Mouse (Mus musculus): ENCODE data around the gene Rmnd5b. TPM values are rescaled to one million over a fixed set of nuclear protein-coding genes. Genes with fewer than 3 reads are reported as not detected.
A peak's percentile ranks its signal among the peaks of the same experiment; 100 is the strongest.
"Not testable (repeated sequence)": the region's sequence is repeated elsewhere in the genome, so short reads cannot be mapped to it uniquely, and the experiment has no call there.

The Rmnd5b gene
- total RNA-seq (2021): 10 to 100 TPM; 24.1 to 25.4 TPM

DNA sequence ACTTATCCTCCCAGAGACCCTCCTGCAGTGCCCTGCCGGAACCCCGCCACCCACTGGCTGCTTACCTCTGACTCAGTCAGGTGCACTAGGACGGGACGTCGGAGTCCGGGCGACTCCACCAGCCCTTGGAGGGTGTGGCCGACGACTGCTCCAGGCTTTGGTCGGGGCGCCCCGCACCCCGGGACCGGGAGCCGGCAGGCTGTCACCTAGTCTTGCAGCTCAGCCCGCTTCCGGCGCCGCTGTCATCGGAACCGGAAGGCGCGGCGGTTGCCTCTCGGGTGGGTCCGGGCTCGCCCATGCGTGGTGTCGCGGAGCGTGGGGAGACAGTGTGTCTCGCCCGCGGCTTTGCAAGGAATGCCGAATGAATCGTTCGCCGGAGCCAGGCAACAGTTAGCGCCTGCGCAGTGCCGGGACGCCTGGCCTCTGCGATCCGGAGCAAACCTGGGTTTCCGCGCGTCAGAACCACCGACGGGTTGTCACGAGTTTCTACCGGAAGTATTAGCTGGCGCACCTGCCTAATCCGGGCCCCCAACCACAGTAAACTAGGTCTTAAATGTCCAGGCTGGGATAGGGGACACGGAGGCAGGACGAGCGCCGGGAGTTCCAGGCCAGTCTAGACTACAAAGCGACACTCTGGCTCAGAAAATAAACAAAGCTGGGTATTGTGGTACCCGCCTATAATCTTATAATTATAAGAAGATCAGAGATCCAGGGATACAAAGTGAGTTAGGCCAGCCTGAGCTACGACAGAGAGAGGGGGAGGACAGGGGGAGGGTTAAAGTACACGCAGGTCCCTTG lies at the start of gene Rmnd5b:
Rmnd5b (minus strand) TSS at position 372 of the 798 bp plus-strand sequence.
- peak; percentile 93 to 94 for DNase-seq
- intact Hi-C loops (cut with DNase I): loop anchor here (1.0 to 5.0 kb wide), 2 partner anchors 16 to 52 kb away; partner anchors contain the start of genes 0610009B22Rik and Nhp2

DNA sequence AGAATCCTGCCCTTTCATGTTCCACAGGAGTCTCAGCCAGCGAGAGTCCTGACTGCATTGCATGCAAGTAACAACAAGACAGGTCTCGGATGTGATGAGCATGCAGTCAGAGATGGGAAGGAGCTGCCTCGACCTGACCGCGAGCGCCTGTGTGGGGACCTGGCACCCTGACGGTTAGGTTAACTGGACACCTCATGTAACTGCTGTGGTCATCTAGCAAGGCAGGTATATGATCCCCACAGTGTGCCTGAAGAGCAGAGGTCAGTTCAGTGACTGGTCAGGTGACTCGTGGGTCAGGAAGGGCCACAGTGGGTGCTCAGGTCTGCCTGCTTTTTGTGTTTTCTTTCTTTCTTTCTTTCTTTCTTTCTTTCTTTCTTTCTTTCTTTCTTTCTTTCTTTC lies 46.3 kb upstream of the Rmnd5b start:
- intact Hi-C loops (cut with DNase I): loop anchor here (1.0 to 10.0 kb wide), 3 partner anchors 65 to 397 kb away; partner anchors contain the start of gene Col23a1
- no peak for DNase-seq

DNA sequence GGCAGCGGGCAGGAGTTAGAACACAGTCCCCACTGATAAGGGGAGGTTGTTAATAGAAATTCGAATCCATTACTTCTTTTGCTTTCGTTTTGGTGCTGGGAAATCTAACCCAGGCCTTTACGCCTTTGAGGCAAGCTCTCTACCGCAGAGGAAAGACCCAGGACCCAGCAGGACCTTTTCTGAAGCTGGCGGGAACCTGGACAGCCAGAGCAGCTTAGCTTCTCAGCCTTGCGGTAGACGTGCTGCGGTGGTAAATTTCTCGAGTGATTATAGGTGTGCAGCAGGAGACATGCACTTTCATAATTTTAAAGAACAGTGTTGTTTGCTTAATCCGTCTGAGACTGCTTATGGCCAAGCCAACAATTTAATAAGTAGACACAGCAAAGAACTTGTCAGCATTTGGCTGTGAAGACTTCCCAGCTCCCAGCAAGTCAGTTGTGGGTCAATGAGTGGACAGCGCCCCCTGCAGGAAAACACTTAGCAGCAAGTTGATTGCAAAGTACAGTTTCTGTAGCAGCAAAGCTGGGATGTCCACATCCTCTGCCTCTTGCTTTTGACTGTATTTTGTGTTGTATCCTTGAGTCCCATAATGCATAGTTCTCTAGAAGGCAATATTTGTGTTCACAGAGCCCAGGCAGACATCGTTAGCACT lies 45.8 kb upstream of the Rmnd5b start:
- DNase-seq: peak; percentile 90 to 95
- intact Hi-C loops (cut with DNase I): loop anchor here (1.0 to 10.0 kb wide), 3 partner anchors 64 to 397 kb away; partner anchors contain the start of gene Col23a1

DNA sequence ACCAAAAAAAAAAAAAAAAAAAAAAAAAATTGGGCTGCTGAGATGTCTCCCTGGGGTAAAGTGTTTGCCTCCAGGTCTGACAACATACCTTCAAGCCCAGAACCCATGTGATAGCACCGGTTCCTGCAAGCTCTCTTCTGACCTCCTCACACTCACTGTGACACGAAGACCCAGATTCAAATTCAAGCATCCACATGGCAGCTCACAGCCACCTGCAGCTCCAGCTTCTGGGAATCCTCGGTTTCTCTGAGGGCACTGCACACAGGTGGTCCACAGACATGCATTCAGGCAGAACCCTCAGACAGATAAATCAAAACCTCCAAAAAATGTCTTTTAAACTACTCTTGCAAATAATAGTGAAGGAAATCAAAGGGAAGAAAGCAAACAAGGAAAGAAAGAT lies 43.8 kb upstream of the Rmnd5b start:
- intact Hi-C loops (cut with DNase I): no loop called here
- DNase-seq: no peak

DNA sequence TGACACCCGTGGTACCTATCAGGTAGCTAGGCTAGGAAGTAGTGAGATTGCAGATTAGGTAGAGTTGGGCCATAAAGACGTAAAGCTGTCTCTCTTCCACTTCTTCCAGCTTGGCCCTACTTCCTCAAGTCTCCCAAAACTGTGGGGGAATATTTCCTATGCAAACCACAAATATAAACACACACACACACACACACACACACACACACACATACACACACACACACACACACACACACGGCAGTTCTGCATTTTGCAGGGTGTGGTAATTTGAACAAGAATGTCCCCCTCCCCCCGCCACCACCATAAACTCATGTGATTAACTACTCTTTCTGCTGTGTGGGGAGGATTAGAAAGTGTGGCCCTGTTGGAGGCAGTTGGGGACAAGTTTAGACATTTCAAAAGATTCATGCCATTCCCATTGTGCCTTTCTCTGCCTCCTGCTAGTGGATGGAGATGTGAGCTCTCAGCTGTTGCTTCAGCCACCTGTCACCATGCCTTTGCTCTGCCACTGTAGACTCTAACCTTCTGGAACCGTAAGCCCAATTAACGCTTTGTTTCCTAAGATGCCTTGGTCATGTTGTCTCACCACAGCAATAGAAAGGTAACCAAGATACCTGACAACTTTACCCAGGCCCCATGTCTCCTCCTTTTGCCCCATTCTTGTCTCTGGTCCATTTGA lies 42.2 kb upstream of the Rmnd5b start:
- DNase-seq: no peak
- intact Hi-C loops (cut with DNase I): no loop called here

DNA sequence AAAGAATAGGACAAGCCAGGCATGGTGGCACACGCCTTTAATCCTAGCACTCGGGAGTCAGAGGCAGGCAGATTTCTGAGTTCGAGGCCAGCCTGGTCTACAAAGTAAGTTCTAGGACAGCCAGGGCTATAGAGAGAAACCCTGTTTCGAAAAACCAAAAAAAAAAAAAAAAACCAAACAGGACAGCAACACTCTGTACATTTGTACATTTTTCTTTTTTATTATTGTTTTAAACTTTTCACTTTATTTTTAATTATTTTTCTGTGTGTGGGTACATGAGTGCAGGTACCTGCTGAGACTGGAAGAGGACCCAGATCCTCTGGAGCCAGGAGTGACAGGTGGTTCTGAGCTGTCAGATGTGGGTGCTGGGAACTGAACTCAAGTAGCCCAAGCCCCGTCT lies 39.7 kb upstream of the Rmnd5b start:
- no peak for DNase-seq
- intact Hi-C loops (cut with DNase I): no loop called here

DNA sequence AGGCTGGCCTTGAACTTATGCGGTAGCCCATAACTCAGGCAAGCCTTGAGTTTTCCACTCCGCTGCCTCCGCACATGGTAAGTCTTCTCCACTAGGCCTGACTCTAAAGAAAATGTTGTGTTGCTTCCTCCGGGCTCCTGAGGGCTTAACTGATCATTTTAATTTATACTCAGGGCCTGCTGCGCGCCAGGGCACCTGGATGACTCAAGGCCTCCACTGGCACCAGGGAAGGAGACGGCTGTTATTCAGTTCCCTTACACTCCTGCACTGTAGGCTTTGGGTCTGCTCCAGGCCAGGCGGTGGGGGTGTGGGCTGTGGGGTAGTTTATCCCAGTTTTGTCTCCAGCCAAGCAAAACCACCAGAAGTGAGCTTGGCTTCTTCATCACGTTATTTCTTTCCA lies 37.6 kb upstream of the Rmnd5b start:
- no peak for DNase-seq
- intact Hi-C loops (cut with DNase I): no loop called here

DNA sequence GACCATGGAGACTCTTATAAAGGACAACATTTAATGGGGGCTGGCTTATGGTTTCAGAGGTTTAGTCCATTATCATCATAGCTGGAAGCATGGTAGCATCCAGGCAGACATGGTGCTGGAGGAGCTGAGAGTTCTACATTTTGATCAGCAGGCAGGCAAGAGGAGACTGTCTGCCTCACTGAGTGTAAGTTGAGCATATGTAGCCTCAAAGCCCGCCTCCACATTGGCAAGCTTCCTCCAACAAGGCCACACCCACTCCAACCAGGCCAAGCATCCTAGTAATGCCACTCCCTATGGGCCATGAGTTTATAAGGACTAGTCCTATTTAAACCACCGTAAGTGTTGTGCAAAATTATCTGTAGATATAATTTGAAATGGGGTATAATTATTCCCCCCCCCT lies 35.7 kb upstream of the Rmnd5b start:
- DNase-seq: no peak
- intact Hi-C loops (cut with DNase I): no loop called here

DNA sequence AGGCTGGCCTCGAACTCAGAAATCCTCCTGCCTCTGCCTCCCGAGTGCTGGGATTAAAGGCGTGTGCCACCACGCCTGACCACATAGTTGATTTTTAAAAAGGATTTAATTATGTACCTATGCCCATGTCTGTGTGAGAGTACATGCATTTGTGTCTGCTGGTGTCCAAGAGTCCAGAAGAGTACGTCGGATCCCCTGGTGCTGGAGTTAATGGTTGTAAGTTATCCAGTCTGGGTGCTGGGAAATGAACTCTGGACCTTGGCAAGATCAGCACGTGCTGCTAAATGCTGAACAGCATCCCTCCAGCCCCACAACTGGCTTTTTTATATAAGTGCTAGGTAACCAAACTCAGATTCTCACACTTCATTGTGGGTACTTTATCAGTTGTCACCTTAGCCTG lies 35.1 kb upstream of the Rmnd5b start:
- DNase-seq: no peak
- intact Hi-C loops (cut with DNase I): no loop called here

DNA sequence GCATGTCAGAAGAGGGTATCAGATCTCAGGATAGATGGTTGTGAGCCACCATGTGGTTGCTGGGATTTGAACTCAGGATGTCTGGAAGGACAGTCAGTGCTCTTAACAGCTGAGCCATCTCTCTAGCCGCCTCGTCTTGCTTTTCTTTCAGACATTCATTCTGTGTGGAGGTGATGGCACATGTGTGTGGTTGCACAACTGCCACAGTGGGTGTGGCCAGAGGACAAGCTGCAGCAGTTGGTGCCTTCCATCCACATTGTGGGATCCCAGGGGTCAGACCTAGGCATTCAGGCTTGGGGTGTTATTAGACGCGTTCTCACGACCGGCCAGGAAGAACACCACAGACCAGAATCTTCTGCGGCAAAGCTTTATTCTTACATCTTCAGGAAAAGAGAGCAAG lies 29.1 kb upstream of the Rmnd5b start:
- intact Hi-C loops (cut with DNase I); DNase-seq: not testable (repeated sequence)

DNA sequence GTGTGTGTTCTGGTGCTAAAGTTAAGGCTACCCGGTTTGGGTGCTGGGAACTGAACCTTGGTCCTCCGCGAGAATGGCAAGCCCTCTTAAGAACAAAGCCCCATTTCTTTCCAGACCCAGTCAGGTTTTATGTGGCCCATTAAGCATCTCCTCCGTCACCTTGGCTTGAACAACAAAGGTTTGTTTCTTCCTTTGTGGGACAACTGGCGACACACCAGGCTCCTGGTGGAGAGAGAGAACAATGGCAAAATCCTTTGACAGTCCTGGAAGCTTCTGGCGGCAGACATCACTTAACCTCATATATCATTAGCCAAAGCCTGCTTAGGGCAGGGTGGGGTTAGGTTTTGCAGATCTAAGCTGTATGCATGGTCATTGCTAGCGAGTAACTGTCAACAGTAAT lies 26.9 kb upstream of the Rmnd5b start:
- intact Hi-C loops (cut with DNase I): no loop called here
- no peak for DNase-seq

DNA sequence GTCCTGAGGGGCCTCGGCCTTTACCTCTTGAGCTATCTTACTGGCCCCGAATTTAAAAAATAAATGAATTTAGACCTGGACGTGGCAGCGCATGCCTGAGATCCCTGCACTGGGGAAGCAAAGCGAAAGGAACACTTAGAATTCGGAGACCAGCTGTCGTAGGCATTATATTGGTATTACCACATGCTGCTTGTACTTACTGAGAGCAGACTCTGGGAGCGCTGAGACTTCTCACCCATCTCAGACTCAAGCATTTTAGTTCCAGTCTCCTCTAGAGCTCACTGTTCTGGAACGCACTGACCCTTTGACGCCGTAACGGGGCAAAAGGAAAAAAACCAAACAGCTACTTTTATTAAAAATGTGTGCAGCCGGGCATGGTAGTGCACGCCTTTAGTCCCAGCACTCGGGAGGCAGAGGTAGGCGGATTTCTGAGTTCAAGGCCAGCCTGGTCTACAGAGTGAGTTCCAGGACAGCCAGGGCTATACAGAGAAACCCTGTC lies 26.2 kb upstream of the Rmnd5b start:
- intact Hi-C loops (cut with DNase I): no loop called here
- DNase-seq: no peak

DNA sequence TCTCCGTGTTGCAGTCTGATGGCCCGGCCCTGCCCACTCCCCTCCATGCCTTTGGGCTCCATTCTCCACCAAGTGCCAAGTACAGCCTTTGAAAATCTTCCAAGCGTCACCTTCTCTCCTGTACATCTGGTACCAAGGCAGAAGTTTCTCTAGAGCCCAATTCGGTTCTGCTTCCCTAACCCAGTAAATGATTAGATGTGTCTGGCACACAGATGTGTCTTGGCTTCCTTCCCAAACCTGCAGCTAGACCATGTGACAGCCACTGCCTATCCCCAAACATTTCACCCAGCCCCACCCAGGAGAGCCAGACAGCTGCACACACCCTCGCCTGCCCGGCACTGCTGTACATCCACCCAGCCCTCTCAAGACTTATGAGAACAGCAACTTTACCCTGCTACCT lies 23.0 kb upstream of the Rmnd5b start:
- intact Hi-C loops (cut with DNase I): no loop called here
- peak in 1 of 2 experiments; percentile 37 for DNase-seq

DNA sequence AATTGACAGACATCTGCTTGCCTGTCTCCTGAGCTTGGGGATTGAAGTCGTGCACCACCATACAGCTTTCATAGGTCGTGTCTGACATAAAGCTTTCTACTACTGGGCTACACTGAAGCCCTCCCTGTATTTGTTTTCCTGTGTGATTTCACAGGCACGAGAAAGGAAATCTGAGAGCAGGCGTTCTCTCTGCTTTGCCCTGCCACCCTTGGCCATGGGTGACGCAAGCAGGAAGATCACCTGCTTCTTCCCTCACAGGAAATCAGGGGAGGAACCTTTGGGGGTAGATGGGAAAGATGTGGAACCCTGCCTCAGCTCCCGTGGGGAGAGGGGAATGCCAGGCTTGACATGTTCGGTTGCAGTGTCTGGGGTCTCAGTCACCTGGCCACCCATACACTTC lies 22.6 kb upstream of the Rmnd5b start:
- intact Hi-C loops (cut with DNase I): no loop called here

DNA sequence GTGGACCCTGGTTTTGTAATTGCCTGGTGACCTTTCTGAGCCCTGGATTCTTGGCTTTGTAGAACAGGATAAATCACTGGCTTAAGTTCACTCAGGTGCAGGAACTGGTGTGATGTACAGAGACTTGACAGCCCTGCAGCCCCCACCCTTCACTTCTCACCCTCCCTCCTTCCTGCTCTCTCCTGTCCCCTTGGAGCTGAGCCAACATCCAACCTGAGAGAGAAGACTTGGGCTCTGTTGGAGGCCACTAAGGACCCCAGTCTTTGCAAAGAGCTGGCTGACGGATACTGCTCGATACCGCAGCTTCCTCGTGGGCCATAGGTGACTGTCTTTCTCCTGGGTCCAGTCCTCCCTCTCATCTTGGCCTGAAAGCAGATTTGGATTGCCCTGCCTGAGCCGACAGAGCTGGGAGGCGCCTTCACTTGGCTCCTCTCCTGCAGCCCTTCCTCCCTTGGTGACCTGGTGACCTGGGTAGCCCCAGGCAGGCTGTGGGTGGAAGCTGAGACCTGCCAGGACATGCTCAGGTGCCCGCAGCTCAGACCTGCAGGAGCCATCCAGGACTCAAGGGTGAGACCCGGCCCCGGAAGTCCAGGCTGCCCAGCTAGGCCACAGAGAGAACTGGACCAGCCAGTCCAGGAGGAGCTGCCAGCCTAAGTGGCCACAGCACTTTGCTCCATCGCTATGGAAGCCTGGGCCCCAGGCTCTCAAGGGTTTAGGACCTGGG lies 21.3 kb upstream of the Rmnd5b start:
- intact Hi-C loops (cut with DNase I): no loop called here
- no peak for DNase-seq

More for the DNA sequence above, 22.6 kb upstream of the Rmnd5b start:
- DNase-seq: no peak

DNA sequence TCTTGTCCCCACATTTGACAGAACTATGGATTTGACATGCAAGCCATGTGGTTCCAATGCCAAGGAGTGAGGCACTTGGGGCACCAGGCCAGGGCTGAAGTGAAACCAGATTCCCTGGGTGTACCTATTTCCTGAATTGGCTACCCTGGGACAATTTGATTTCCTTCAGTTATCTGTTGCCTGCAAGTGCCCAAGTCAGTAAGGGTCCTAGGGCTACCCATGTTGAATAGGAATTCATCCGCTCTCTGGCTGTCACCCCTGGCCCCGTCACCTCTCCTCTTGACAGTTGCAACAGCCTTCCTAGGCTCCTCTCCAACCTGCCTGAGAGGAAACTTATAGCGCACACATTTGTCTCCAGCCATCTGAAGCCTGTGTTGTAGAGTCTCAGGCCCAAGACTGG lies 19.2 kb upstream of the Rmnd5b start:
- intact Hi-C loops (cut with DNase I): no loop called here
- no peak for DNase-seq

DNA sequence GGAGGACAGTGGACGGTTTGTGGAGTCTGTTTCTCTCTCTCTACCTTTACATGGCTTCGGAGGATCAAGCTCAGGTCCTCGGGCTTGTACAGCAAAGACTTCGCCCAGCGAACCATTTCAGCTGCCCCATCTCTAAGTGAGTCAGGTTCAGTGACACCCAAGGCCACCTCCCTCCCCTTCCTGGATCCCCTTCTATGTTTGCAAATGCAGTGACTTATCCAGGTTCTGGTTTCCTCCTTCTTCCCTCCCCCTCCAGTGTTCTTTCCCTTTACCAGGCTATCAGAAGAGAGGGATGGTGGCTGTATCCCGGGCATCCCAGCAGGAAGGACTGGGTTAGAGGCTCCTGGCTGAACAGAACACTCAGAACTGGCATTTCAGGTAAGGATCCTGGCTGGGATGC lies 18.0 kb upstream of the Rmnd5b start:
- DNase-seq: no peak
- intact Hi-C loops (cut with DNase I): no loop called here

DNA sequence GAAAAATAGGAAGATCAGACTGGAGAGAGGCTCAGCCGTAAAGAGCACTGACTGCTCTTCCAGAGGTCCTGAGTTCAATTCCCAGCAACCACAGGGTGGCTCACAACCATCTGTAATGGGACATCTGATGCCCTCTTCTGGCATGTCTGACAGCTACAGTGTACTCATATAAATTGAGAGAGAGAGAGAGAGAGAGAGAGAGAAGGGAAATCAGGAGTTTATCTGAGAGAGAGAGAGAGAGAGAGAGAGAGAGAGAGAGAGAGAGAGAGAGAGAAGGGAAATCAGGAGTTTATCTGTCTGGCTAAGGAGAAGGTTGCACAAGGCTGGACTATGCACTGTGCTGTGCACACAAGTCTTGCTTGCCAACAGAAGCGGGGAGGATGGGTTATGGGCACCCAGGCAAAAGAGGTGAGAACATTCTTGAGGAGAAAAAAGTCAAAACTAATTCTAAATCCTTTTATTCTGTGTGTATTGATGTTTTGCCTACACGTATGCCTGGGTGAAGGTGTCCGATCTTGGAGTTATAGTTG lies 17.3 kb upstream of the Rmnd5b start:
- no peak for DNase-seq
- intact Hi-C loops (cut with DNase I): no loop called here

DNA sequence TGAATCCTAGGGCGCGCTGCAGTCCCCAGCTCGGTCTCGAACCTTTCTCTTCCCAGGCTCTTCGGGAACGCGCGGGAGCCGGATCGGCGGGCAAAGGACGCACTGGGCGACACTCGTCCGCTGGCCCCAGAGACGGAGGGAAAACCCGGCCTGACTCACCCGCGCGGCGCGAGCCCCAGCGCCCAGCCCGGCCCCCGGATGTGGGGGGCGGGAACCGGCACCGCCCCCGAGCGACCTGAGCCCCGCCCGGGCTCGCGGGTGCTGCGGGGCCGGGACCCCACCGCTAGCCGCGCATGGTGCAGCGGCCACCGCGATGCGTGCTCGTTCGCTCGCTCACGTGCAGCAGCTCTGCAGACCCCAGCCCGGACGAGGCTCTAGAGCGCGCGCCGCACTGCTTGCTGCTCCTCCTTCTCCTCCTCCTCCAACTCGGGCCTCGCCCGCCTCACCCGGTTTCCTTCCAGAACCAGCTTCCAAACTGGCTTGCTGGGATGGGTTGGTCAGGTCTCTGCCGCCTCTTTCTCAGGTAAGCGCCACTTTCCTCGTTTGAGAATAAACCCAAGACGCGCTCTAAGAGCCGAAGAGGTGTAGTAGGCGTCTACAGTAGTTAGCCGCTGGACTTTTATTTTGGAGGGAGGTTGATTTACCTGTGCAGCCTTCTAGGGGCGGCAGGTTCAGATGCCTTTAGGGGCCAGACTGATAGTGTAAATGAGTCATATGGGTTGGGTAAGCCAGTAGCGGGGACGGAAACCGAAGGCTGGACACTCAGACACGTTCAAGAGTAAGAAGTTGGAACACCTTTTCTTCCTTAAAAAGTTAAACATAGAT lies 15.2 kb upstream of the Rmnd5b start, which contains the start of the genes N4bp3 and D930048N14Rik:
N4bp3 (minus strand) TSS at position 152 of the 825 bp plus-strand sequence.
D930048N14Rik (plus strand) TSS at position 264 of the 825 bp plus-strand sequence.
- intact Hi-C loops (cut with DNase I): loop anchor here (2.0 kb wide), 1 partner anchor 32 kb away; the partner anchor contains the start of gene Nhp2
- peak; percentile 82 for DNase-seq

All from heart, postnatal 10 days (tissue).